Mouse (Mus musculus) adipocyte (in vitro differentiated cells): ENCODE data around the gene Suclg1.

Experiments used
- DNase-seq: peaks from one replicate; pipeline ENCODE4 v3.0.0-alpha.2; 2016; ENCODE audit warnings: low spot score

Gene Suclg1

GRCm38 (mm10) chr6:73249851-73250250, 1.7 kb downstream of the Suclg1 start:
- no peak for DNase-seq

- DNase-seq, result no peak
Observed at GRCm38 (mm10) chr6:73251336-73251735, 3.2 kb downstream of the Suclg1 start.

- DNase-seq, result no peak
Observed at GRCm38 (mm10) chr6:73252396-73252795, 4.2 kb downstream of the Suclg1 start.

GRCm38 (mm10) chr6:73253006-73253405, 4.8 kb downstream of the Suclg1 start:
- DNase-seq, result no peak

GRCm38 (mm10) chr6:73253584-73253983, 5.4 kb downstream of the Suclg1 start:
- no peak for DNase-seq

- peak; percentile 39 for DNase-seq
Observed at GRCm38 (mm10) chr6:73254307-73255228, 6.4 kb downstream of the Suclg1 start.

GRCm38 (mm10) chr6:73257068-73257467, 8.9 kb downstream of the Suclg1 start:
- no peak for DNase-seq

- DNase-seq, result peak; percentile 76
Observed at GRCm38 (mm10) chr6:73260110-73260509, 11.9 kb downstream of the Suclg1 start.

GRCm38 (mm10) chr6:73264801-73265200, 16.6 kb downstream of the Suclg1 start:
- DNase-seq, result no peak

- no peak for DNase-seq
Observed at GRCm38 (mm10) chr6:73267738-73268311, 19.6 kb downstream of the Suclg1 start.

GRCm38 (mm10) chr6:73269374-73269773, 21.2 kb downstream of the Suclg1 start:
- DNase-seq, result no peak

- DNase-seq, result no peak
Observed at GRCm38 (mm10) chr6:73271546-73272091, 23.4 kb downstream of the Suclg1 start.

GRCm38 (mm10) chr6:73275002-73275401, 26.8 kb downstream of the Suclg1 start:
- DNase-seq, result no peak

- no peak for DNase-seq
Observed at GRCm38 (mm10) chr6:73279681-73280080, 31.5 kb downstream of the Suclg1 start.

- DNase-seq, result no peak
Observed at GRCm38 (mm10) chr6:73280546-73281115, 32.4 kb downstream of the Suclg1 start.

- no peak for DNase-seq
Observed at GRCm38 (mm10) chr6:73286326-73286725, 38.1 kb downstream of the Suclg1 start.

GRCm38 (mm10) chr6:73306837-73307236, 58.7 kb downstream of the Suclg1 start:
- no peak for DNase-seq

- DNase-seq, result no peak
Observed at GRCm38 (mm10) chr6:73308685-73309520, 60.7 kb downstream of the Suclg1 start.

GRCm38 (mm10) chr6:73311335-73311734, 63.2 kb downstream of the Suclg1 start:
- no peak for DNase-seq

- no peak for DNase-seq
Observed at GRCm38 (mm10) chr6:73311786-73312185, 63.6 kb downstream of the Suclg1 start.

- DNase-seq, result no peak
Observed at GRCm38 (mm10) chr6:73314923-73315603, 66.9 kb downstream of the Suclg1 start.
